Mouse (Mus musculus) NIH3T3 (cell line): ENCODE data around the gene Chid1.

Experiments
- DNase-seq: peaks from one replicate; pipeline ENCODE4 v3.0.0-alpha.2; 2012; ENCODE audit warnings: low read depth

The Chid1 gene

DNA sequence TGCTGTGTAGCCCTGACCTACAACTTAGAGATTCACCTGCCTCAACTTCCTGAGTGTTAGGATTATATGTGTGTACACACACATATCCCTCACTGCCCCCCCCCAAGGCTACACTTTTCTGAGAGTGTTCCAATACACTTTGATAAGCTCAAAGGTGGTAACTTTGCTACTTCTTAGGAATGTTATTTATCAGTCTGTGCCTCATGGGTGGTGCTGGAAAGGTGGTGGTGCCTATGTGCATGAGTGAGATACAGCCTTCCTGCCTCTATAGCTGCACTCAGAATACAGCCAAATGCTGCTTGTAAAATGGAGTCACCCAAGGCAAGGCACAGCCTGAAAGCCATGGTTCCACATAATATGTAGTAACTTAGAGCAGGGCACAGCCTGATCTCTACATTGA, 19.3 kb upstream of the Chid1 start:
- no peak for DNase-seq

DNA sequence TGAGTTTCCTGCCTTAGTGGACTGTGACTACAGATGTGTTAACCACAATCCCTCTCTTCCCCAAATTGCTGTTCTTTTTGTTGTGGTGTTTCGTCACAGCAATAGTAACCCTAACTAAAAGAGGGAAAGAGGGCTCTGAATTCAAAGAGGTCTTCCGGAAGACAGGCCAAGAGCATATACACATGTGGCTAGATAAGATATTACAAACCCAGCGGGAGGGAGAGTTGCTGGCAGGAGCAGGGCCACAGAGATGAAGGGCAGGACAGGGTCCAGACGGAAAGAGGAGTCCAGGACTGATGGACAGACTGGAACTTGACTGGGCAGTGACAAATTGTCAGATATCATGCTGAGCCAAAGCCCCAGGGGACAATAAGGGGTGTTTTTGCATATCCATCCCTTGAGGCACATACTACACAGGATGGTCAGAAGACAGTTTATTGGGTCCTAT, 18.7 kb upstream of the Chid1 start:
- DNase-seq, result no peak

DNA sequence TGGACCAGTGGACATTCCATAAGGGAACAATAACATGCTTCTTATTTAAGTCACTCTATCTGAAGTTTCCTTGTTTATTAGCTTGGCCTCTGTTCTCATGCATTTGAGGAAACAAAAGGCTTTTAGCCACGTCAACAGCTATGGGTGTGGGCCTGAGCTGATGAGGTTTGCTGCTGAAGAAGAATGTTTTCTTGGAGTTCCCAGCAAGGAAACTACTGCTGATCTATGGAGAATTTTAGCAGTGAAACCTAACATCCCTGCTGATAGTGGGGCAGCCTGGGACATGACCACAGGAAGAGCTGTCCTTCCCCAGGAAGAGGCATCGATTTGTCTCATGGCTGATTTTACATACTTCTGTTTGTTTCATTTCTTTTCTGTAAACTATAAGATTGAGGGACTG, 10.8 kb upstream of the Chid1 start:
- DNase-seq, result no peak

DNA sequence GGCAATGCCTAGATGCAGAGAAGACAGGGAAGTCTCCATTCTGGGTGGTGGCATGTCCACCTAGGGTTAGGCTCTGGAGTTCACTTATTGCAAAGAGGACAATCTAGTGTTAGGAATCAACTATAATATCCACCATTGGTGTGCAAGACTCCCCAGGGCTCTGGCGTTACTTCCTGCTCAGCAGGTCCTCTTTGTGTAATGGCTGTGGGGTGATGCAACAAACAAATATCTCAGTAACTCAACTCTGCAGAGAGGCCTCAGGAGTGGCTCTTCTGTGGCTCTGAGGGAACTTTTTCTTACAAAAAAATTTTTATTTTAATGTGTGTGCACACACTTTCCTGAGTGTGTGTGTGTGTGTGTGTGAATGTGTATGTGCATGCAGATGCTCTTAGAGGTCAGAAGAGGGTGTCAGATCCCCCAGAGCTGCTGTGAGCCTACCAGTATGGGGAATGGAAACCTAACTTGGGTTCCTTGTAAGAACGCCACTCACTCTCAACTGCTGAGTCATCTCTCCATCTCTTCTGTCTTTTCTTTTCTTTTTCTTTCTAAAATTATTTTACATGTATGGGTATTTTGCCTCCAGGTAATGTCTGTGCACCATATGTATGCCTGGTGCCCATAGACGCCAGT, 9.9 kb upstream of the Chid1 start:
- DNase-seq, result no peak

DNA sequence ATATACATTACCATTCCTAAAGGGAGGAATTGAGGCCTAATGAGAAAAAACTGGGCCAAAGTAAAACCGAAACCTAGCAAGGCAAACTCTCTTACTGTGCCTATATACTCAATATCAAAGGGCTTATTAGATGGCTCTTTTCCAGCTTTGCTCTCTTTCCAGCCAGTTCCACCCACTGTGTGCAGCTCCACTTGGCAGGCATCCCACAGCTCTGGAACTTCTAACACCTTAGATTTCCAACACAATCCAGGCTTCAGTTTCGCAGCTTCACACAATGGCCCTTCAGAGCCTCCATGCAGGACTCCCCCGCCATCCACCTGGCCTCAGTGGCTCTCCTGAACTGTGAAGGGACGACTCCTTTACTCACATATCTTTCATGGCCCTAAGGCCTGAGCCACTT, 5.0 kb upstream of the Chid1 start:
- DNase-seq, result peak; percentile 62

DNA sequence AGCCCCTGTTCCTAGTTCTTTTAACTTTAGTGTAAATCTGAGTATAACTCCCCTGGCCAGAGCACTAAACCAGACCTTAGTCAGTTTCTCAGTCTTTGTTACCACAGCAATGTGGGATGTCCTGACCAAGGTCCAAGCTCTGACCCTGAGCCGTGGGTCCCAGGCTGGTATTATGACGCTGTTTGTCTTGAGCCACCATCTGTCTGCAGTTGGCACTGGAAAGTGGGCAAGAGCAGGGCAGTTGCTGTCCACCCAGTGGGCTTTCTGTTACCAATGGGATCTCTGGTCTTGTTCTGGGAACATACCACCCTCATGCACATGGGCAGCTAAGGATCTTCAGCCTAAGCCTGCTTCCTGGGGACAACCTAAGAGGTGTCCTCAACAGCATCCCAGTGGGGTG, 2.9 kb upstream of the Chid1 start:
- no peak for DNase-seq

DNA sequence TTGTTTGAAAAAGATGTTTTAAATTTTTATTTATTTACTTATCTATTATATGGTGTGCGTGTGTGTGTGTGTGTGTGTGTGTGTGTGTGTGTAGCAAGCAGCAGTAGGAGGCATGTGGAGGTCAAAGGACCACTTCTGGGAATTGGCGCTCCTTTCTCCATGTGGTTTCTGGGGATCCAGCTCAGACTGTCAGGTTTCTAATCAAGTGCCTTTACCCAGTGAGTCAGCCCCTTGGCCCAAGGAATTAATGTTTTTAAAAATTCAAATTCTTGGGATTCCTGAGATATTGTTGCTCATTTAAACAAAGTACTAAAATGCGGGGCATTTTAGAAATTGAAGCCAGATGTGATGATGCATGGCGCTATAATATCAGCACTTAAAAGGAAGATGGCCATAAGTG, 2.0 kb upstream of the Chid1 start:
- DNase-seq, result peak; percentile 77

DNA sequence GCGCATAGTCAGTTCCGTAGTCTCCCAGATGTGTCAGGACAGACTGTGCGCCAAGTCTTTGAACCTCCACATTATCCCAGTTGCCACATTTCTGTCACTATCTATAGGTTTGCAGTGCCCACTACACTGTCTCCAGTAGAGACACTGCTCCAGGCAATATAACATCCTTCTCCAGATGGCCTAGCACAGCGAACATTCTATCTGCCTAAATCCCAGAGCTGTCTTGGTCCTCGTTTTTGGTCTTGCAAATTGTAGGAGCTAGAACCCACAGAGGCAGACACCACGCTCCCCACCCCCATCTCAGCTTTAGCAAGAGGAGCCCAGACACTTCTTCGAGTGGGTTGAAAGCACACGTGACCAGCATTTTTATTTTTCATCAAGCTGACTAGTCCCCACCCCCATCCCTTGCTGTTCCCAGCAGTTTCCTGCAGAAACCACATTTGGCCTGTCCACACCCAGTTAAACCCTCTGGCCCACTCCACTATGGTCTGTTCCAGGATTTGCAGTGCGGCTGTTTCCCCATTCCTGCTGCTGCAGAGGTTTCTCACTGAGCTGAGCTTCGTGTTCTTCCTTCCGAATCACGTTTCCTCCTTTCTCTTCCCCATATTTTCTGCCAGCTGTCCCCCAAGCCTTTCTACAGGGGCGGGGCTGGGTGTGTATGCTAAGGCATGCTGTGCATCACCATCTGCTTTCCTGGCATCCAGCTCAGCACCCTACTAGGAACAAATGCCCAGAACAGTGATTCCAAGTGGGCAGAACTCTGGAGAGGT, 840 bp upstream of the Chid1 start:
- DNase-seq, result peak; percentile 85

DNA sequence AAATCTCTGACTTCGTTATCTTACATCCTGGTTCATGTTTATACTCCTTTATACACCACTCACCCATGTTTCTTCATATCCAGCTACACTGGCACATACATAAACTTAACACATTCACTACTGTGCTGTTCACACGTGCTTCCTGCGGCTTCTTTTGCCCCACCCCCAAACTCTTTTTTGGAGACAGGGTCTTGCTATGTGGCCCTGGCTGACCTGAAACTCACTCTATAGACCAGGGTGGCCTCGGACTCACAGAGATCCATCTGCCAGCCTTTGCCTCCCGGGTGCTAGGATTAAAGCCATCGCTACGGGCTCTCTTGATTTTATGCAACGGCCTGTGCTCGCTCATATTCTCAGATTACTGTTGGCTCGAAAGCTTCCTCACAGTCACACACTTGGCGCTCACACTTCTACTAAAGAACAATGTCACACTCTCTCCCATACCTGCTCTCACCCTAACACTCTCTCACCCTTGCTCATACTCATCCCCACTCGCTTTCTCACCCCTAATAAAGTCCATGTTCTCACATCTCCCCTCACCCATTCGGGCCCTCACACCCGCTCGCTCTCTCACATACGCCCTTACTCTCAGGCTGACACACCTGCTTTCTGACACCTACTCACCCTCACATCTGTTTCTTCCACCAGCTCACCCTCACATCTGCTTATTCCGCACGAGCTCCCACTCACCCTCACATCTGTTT, 653 bp downstream of the Chid1 start:
- DNase-seq, result peak; percentile 11

DNA sequence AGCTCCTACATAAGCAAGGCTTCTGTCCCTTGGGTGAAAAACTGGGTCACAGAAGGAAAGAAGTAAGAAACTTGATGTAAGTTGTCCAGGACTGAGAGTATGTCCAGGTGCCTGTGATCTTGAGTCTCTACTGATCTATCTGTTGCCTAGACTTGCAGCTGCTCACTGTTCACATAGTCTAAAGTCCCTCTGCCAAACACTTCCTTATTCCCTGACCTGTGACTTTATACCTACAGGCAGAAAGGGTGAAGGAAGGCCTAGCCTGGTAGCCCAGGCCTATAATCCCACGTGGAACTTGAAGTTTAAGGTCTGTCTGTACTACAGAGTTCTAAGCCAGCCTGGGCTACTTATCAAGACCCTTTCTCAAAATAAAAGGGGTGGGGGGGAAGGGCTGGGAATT, 4.1 kb downstream of the Chid1 start:
- DNase-seq, result no peak

DNA sequence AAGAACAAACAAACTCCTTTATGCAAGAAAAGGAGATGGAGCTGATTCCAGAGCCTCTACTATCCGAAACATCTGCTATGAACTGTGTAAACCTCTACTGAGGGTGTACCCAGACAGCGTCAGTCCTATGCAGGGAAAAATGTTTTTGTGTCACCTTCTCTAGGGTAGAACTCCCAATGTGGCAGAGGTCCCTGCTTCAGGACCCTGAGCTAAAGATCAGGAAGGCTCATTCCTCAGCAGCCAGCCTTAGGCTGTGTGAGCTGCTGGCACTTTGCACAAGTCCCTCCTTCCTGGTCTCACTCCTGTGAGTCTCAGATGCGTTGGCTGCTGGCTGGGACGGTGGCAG, 14.1 kb downstream of the Chid1 start:
- DNase-seq, result no peak

DNA sequence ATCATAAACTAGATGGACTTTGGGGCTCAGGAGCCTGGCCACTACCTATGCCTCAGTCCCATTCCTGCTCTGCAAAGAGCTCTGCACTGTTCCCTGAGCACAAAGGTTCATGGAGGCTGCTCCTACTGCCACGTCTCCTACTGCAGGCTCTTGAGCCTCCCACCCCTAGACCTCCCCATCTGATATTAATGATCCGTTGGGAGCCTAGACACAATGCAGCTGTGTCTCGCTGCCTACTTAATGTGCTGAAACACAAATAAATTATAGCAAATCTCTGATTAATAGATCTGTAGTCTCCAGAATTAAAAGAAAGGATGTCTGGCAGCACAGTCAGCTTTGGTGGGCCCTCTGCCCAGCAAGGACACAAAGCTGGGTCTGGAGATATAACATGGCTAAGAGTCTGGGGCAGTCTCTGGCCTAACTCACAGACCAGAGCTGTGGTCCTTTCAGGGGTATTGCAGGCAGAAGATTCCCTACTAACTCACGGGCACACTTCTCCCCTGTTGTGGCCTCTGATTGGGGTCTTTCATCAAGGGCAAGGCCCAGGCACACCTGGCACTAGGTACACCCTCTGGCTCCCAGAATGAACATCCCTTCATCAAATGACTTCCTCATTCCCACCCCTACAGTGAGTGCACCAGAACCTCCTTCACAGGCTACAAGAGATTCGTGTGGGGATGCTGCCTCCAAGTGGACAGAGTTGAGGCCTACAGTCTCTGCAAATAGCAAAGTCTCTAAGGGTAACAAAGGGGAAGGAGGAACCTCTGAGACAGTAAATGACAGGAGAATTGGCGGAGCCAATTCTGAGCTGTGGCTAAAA, 14.7 kb downstream of the Chid1 start:
- peak; percentile 86 for DNase-seq

DNA sequence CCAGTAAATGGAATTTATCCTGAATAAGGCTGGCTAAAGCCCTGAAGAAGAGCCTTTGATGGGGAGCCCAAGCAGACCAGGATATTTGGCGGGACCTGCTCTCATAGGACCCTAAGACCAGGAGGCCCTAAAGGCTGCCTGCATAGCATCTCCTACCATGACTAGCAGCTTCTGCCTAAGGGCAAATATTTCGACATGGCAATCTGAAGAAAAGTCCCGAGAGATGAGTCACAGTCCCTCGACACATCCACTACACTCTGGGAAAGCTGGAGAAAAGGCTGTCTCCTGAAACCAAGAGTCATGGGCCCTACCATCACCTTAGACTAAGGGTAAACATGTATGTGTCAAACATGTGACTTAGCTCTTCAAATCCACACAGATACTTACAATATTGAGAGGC, 15.4 kb downstream of the Chid1 start:
- DNase-seq, result peak; percentile 77

DNA sequence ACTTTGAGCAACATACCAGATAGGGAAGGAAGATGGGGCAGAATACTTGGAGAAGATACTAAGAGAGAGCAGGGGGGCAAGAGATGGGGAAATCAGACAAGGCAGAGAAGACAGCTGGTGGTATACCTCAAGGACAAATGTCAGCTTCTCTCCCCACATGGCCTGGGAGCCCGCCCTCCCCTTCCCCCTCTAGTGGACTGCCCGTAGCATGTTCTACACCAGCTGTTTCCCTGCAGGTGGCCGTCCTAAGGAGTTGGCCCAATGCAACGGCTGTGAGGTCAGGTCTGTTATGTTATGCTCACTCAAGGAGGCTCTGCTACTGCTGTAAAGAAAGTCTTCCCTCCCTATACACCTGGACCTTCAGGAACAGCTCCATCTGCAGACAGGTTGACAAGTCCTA, 16.6 kb downstream of the Chid1 start:
- no peak for DNase-seq

DNA sequence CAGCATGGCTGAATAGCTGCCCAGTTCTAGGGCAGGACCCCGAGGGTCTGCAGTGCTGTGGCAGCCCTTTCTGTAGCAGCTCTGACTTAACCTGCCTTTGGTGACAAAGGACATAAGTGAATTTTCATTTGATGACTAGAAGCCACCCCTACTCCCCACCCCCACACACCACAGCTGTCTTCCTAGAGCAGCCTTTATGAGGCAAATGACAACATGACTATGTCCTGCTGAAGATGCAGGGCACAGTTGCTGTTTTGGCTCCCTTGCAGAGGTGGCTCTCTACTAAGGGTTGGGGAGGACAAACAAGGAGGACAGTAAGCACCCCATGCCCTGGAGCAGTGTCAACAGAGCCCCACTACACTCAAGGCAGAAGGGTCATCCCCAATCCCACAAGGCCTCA, 19.9 kb downstream of the Chid1 start:
- DNase-seq, result no peak

DNA sequence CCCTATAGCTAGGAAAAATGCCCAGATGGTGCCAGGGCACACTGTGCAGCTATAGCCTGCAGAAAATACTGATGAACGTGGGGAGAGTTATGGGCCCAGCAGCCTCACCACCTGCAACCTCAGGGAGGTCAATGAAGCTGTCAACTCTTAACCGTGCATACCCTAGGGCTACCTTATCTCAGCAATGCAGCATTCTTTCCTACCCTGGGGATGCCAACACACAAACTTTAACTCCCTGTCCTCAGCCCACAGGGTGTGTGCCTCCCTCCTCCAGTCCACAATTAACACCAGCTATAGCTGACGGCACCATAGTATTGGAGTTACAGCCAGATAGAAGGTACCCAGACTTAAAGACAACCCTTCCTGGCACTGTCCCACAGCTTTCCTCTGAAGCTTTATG, 20.7 kb downstream of the Chid1 start:
- DNase-seq, result no peak

DNA sequence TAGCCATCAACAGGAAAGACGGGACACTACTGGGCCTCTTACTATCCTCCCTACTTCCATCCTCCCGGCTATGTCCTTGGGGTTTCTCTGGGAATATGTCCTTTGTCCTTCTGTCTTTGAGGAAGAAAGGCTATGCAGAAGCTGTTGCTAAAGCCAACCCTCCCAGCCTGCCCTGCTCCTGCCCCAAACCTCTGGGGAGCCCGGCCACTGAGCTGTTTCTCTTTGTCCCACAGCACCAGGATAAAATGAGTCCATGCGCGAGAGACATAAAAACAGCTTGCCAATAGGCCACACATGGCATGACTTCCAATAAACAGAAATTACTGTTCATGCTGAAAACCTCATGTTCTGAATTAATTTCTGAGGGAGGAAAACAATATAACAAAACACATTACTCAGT, 21.4 kb downstream of the Chid1 start:
- no peak for DNase-seq

DNA sequence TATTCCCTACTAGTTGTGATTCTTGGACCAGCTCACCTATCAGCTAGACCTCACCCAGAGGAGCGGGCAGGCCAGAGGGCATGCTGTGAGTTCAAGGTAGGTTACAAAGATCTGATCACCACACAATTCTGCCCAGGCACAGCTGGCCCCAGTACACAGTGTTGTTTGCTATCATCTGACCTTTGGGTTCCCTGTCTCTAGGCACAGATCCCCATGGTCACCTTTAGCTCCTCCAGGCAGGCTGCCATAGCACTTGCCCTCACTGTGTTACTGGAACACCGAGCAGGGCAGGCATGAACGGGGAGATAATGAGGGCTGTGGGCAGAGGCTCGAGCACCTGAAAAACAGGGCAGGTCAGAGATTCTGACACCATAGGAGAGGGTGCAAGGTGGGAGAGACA, 22.0 kb downstream of the Chid1 start:
- DNase-seq, result no peak

DNA sequence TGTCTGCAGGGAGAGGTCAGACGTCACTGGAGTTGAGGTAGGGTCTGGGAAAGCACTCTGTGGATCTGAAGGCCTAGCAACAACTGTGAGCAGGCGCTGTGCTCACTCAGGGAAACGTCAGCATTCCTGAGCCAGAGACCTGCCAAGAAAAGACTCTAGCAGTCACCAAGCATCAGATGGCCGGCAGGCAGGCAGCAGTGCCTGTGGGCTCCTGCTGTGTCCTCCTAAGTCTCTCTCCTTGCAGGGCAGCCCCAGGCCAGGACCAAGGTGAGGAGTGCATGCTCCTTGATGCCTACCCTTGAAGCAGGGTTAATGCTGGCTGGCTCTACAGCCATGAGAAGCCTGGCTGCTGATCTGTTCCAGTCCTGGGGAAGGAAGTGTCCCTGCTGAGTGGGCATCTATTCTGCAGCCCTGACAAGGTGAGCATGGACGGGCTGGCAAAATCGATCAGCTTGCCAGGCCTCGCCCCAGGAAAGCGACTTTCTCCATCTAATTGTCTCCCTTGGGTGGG, 28.9 kb downstream of the Chid1 start:
- no peak for DNase-seq

DNA sequence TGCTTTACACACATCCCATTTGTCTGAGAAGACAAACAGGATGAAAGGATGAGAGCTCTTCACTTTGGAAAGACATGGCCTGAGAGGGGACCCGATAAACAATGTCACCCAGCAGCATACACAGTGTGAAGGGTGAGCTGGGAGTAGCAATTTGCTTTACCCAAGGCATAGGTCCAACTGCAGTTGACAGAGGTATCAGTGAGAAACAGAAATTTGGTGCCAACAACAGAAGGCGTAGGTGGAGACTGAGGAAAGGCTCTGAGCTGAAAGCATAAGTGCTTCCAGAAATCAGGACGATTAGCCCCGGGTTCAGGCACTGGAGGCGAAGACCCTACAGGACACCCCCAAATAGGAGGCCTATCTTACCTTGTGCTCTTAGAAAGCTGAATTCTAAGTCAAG, 29.5 kb downstream of the Chid1 start:
- DNase-seq, result no peak

DNA sequence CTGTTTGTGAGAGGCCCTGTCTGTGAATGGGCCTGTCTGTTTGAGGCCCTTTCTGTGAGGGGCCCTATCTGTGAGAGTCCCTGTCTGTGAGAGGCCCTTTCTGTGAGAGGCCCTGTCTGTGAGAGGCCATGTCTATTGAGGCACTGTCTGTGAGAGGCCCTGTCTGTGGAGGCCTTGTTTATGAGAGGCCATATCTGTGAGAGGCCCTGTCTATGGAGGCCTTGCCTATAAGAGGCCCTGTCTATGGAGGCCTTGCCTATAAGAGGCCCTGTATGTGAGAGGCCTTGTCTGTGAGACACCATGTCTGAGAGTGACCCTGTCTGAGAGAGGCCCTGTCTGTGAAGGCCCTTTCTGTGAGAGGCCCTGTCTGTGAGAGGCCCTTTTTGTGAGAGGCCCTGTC, 31.5 kb downstream of the Chid1 start:
- no peak for DNase-seq

DNA sequence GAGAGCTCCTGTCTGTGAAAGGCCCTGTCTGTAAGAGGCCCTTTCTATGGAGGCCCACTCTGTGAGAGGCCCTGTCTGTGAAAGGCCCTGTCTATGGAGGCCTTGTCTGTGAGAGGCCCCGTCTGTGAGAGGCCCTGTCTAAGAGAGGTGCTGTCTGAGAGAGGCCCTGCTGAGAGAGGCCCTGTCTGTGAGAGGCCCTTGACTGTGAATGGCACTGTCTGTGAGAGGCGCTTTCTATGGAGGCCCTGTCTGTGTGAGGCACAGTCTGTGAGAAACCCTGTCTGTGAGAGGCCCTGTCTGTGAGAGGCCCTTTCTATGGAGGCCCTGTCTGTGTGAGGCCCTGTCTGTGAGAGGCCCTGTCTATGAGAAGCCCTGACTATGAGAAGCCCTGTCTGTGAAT, 33.4 kb downstream of the Chid1 start:
- DNase-seq, result no peak

DNA sequence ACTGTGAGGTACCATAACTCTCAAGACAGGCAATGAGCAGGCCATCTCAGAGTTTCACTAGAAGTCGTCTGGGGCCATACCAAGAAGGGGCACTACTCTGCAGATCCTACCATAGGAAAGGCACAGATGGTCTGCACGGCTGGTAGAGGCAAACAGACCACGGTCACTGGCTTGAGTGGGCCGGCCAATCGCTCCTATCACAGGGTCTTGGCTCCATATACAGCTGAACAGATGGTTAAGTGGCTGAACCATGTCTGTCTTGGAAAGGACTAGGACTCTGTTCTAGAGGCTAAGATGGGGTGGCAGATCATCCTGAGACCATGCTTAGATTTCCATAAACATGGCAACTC, 37.1 kb downstream of the Chid1 start:
- DNase-seq, result no peak
